Mouse (Mus musculus): Measurements from ENCODE around the gene Foxj3.

Foxj3 gene

DNA sequence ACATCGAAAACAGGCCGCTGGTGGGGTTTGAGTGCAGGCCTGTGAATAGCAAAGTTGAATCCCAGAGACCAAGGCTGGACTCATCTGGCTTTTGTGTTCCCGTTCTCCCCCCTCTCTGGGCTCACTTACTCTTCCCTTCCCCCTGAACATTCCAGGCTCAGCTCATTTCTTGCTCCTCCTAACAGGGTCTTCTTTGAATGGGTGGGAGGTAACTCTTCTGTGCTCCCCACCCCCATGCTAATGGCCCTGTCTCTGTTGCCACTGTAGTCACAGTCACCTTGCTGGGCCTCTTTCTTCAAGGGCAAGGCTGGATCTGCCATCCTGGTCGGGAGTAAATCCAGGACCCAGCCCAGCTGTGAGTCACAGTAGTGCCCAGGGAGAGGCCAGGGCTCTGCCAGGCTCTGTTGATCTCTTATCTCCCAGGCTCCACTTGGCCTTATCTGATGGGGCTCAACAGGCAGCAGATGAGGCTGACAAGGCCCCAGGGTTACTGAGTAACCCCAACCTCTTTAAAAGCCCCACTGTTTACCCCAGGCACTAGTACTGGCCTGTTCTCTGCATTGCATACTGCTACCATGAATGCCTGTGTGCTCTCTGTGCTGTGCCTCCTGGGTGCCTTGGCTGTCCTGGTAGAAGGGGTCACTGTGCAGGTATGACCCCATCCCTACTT, 100.5 kb downstream of the Foxj3 start, which contains the start of gene Guca2a:
TSS of gene Guca2a (plus strand) at position 529 of the 670 bp plus-strand sequence.
- DNase-seq (ENCODE audit: low read depth), result no peak

DNA sequence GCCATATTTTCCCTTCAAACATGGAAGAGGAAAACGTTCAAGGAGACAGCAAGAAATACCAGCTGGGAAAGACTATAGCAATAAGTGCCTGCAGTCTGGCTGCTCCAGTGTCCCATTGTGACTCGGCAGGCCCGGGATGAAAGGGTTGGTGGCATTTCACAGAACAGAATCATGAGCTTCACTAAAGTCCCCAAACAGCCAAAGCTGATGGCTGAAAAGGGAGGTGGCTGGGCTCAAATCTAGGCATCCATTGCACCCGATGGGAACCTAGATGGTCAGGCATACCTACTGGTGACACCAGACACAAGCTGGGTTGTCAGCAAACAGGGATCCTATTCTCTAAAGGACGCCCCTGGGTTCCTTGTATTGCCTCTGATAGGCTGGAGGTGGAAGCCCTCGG, 101.1 kb downstream of the Foxj3 start:
- no peak for DNase-seq (ENCODE audit: low read depth)

DNA sequence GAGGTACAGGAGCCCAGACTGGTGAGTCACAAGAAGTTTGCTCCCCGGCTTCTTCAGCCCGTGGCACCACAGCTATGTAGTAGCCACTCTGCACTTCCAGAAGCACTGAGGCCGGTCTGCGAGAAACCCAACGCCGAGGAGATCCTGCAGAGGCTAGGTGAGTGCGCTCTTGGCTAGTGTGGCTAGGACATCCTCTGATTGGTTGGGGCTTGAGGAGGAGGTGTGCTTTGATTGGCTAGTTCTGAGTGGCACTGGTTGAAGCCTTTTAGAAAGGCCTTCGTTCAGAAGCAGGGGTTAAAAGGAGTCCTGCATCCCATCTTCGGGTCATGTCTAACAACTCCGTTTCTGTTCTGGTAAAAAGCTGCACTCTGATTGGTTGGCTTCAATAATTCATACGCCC, 101.9 kb downstream of the Foxj3 start:
- DNase-seq (ENCODE audit: low read depth), result no peak

DNA sequence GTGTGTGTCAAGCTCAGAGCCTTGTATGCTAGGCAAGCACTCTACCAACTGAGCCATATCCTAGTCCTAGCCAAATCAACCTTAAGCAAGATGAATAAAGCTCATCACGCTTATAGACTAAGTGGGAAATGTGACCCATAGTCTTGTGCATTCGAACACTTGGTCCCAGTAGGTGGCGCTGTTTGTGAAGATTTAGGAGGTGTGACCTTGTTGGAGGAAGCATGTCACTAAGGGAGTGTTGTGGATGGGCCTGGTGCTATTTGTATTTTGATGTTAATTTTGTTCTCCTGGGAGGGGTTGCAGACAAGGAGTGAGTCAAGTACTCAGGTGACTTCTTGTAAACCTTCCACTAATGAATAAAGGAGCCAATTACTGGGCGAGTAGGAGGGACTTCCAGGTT, 105.9 kb downstream of the Foxj3 start:
- DNase-seq (ENCODE audit: low read depth), result no peak

DNA sequence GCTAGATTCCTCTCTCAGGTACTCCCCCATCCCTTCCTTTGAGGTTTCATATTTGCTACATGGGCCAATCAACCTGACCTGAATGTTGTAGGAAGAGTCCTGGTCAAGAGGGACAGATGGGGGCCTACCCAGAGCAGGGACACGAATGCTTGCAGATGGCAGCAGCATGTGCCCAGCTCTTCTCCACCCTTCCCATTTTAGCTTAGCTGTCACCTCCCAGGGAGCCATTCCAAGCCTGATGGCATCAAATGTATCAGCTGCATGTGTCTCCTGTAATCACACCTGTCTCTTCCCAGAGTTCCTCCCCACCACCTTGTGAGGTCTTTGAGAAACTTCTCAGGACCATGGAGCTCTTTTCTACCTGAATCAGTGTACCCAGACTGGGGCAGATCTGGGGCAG, 120.2 kb downstream of the Foxj3 start:
- no peak for DNase-seq (ENCODE audit: low read depth)

DNA sequence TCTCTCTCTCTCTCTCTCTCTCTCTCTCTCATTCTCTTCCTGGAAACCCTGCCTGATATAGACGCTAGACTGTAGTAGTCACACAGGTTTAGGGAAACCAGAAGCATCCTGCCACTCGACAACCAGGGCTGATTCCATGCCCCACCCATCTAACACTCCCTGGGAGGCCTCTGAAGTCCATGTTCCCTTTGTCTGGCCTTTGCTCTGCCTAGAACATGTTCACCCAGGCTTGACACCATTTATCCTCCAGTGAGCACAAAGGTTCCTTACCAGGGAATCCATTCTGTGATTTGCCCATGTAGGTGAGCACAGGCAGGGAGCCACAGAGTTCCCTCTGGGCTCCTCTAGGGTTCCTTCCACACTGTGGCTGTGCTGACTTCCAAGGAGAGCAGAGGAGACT, 121.4 kb downstream of the Foxj3 start:
- DNase-seq (ENCODE audit: low read depth), result no peak

DNA sequence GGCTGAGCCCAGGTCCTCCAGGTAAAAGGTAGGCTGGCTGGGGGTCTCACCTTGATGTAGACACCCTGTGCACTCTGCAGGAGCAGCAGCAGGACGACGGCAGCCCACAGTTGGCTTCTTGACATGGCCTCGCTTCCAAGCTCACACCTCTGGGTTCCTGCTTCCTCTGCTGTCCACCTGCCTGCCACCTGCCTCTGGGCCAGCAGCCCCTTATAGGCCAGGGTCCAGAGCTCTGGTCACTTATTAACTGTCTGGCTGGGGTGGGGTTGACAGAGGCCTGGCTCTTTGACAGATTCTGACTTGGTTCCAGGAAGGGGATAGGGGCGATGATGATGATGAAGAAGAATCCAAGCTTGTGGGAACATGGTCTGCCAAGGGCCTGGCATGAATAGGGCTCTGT, 121.9 kb downstream of the Foxj3 start, which contains the start of gene Guca2b:
TSS of gene Guca2b (minus strand) at position 224 of the 400 bp plus-strand sequence.
- DNase-seq (ENCODE audit: low read depth), result no peak

DNA sequence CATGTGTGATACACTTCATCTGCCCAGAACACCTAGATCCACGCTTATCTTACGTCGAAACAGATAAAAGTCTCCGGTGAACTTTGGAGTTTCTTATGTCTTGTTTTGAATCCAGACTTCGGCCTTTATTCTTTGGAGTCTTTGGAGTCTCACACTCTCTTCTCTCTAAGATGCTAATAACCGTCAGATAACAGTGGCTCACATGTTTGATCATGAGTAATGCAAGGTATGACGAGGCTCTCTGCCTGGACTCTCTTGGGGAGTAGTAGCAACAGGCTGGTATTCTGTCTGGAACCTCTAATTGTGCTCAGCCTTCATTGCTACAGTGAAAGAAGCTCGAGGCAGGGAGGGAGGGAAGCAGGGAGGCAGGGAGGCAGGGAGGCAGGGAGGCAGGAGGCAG, 123.2 kb downstream of the Foxj3 start:
- DNase-seq (ENCODE audit: low read depth), result no peak

DNA sequence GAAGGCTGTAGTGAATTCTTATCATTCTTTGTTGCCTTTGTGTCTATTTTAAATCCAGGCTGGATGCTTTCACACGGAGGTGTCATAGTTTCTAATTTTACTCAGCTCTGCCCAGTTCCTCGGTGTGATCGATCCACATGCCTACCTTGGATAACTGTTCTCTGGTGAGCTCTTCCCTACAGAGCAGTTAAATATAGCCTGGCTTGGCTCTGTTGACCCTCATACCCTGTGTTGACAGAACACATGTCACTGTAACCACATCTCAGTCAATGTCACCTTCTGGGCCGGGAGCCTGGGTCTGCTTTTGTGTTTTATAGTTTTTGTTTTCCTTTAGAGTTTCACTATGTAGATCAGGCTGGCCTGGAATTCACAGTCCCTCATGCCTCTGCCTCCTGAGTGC, 125.3 kb downstream of the Foxj3 start:
- no peak for DNase-seq (ENCODE audit: low read depth)

DNA sequence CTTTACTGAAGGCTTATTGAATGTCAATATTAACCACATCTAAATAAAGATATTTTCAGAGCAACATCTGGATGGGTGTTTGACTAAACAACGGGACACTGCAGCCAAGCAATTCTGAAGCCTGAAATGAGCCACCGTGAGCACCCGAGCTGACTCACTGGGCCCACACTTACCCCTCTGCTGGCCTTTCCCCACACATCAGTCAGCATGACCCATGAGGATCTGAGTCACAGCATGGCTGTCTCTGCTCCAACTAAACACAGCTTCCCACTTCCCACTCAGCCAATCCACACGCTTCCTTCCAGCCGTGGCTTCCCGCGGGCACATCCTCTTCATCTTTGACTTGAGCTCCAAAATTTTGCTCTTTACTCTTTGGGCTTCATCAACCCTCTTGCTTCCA, 126.2 kb downstream of the Foxj3 start:
- no peak for DNase-seq (ENCODE audit: low read depth)

DNA sequence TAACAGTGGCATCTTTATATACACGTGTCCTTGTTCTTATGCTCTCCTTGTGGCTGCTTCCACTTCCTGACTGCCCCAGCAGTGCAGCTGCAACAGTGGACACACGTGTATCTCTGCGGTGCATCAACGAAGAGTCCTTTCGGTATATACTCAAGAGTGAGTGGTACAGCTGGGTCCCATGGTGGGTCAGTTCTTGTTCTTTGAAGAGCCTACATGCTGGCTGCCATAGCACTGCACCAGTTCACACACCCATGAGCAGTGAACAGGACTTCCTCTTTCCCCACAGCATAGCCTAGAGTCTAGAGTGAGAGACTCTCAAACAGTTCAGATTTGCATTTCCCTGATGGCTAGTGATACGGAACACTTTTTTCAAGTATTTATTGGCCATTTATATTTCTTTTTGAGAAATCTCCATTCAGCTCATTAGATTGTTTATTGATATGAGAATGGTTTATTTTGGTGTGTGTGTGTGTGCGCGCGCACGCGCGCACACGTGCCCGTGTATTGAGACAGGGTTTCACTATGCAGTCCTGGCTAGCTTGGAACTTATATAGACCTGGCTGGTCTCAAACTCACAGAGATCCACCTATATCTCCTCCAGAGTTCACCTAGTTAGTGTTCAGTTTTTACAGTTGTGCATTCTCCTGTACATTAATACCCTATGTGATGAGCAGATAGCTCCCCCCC, 126.7 kb downstream of the Foxj3 start:
- no peak for DNase-seq (ENCODE audit: low read depth)

DNA sequence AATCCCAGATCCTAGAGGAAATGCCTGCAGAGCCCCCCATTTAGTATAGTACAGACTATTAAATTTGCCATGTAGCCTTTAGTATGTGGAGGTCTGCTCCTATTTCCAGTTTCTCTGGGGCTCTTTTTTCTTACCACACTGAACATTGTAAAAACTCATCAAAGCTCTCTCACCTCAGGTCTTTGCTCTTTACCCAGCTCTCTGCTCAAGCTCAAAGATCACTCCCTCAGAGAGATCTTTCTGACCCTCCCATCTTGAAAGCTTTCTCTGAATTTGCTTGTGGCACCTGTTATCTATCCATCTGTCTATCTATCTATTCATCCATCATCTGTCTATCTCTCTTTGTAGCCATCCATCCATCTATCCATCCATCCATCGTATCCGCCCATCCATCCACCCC, 128.4 kb downstream of the Foxj3 start:
- no peak for DNase-seq (ENCODE audit: low read depth)

DNA sequence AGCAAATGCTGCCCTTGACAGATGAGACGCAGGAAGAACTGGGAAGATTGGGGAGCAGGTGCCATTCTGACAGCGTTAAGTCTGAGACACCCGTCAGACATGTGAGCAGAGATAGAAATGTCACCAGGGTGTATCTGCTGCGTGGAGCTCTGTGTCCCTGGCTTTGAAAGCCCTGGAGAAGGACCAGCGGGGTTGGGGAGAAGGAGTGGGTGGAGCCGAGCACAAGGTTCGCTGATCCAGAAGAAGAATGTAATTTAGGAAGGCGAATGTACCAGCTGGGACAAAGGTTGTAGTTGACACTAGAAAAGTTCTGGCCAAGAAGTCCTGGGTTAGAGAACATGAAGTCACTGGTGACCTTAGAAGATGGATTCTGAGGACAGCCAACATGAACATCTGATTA, 129.3 kb downstream of the Foxj3 start:
- DNase-seq (ENCODE audit: low read depth), result no peak

DNA sequence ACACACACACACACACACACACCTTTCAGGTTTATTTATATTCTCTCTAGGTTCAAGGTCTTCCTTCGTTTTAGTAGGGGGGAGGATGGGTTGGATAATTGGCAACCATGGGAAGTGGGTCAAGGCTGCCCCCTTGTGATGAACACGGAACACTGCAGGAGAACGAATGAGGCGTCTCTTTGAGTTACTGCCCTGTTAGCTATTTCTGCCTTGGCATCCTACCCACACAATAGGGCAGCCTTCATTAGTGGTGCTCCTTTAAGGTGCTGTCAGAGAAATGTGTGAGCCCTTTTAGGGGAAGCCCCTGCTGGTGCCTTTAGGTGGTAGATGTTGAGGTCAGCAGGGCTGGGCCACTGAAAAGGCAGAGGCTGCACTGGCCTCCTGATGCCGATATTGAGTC, 130.7 kb downstream of the Foxj3 start:
- DNase-seq (ENCODE audit: low read depth), result peak; percentile 28

DNA sequence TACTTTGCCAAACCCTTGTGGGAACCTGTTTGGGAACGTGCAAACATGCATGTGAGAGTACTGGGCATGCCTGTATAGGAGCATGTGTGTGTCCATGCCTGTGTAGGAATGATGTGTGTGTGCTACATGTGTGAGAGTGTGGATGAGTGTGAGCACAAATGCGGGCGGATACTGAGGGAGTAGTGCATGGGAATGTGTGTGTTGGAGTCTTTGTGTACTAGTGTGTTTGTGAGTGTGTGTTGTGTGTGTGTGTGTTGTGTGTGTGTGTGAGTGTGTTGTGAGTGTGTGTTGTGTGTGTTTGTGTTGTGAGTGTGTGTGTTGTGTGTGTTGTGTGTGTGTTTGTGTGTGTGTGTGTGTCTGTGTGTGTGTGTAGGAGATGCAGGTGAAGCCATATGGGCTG, 131.4 kb downstream of the Foxj3 start:
- no peak for DNase-seq (ENCODE audit: low read depth)

DNA sequence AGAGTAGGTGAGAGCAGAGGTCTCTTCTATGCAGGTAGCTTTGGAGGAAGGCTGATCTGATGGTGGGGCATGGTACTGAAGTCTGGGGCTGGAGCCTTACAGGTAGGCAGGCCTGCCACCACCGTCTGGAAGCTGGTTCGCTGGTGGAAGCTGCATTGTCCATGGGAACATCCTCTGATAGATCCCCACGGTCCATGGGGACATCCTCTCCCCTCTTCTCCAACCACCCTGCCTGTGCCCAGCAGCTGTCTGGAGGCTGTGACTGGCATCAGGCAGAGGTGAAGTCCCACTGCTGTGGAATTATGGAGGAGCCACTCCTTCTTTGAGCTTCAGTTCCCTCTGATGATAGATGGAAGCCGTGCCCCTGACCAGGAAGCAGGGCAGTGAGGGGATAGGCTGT, 131.8 kb downstream of the Foxj3 start:
- DNase-seq (ENCODE audit: low read depth), result no peak

DNA sequence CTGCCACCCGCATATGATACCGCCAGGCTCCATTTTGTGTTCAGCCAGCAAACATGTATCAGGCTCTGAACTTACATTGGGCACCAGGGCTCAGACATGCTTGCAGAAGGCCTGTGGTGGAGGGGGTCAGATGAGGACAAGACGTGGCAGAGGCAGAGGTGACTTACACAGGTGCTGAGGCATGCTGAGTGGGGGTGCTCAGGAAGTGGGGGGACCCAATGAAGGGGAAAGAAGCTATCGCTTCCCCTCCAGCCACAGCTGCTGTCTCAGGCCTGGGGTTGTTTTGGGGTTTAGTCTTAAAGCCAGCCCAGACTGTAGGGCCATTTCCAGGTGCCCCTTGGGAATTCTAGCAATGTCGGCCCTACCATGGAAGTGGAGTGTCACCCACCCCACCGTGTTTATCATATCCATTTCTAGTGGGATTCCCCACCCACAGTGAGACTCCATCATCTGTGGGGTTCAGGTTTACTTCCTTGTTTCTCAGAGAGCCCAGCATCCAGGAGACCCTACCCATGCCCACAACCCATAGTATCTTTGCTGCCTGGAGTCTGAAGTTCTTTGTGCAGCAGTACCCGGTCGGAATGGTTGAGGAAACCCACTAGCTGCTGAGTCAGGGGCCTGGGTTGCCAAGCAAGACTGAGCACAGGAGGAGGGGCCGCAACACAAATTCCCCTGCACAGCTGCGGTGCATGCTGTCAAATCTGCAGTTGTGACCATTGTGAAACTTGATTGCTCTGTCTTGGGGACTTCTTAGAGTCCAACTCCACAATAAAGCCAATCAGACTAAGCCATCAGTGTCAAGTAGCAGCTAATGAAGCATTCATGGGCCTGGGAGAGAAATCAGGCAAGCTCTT, 132.8 kb downstream of the Foxj3 start:
- no peak for DNase-seq (ENCODE audit: low read depth)

DNA sequence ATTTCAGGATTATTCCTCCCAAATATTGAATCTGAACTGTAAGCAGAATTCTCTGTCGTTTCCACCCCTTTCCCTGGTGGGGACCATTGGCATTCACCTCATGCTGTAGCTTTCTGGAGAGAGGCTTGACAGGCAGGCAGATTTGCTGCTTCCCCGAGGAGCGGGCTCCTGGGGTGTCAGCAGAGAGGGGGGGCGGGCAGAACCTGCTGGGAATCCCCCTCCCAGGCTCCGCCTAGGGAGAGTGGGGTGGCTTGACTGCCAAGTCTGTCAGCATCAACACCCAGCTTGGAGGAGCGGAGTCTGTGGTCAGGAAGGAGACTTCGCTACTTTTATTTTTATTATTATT, 133.4 kb downstream of the Foxj3 start:
- DNase-seq (ENCODE audit: low read depth), result no peak

DNA sequence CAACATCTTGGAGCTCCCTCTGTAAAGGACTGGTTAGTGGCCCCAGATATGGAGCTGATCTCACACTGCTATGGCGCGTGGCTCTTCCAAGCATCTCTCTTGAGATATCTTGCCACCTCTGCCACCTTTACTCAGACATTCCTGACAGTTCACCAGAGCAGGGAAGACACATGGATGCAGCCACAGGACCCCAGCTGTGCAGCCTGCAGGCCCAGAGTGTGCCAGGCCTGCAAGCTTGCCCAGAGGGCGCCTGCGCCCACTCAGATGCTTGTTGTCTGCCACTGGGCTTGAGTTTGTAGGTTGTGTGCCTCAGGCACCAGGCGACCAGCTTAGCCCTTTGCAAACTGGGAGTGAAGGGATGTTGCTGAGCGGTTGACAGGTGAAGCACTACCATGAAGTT, 133.9 kb downstream of the Foxj3 start:
- DNase-seq (ENCODE audit: low read depth), result no peak

DNA sequence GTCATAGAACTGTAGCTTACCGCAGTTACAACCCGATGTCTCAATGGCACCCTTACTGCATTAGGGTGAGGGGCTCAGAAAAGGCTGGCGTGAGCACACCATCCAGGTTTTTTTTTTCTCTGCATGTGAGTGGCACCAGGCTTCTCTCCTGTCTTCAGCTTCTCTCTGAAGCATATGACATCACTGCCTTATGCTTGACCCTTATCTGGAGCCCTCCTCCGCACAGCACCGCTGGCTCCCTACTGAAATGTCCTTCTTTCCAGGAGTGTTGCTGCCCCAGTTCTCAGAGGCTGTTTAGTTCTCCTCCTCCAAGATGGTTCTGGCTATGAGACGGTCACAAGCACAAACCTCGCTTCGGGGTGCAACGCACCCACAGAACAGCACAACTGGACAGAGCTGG, 134.4 kb downstream of the Foxj3 start:
- DNase-seq (ENCODE audit: low read depth), result no peak

DNA sequence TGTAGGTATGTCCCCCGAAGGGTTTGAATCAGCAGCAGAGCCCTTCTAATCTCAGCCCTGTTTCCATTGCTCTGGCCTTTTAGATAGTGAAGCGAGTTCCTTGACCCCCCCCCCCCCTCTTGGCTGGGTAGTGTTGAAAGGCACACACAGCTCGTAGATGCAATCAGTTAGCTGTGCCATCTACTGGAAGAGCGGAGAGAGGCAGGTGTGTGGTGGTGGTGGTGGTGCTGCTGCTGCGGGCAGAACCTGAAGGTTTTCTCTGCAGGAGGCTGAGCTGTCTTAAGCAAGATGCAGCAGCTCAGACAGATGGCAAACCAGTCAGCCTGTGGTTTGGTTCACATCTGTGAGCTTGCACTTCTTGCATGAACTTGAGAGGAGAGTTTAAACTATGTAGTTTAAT, 135.9 kb downstream of the Foxj3 start:
- no peak for DNase-seq (ENCODE audit: low read depth)
